Mouse (Mus musculus) heart, postnatal 36 days (tissue): Measurements from ENCODE around the gene Insc. TPM values are rescaled to one million over a fixed set of nuclear protein-coding genes. Genes with fewer than 3 reads are reported as not detected.

Source experiments
- DNase-seq, 2 experiments: peaks; one replicate each; pipeline ENCODE4 v3.0.0; 2021 to 2022
- intact Hi-C: fragments of 180-260 bp; cut with DNase I; formaldehyde crosslinking; loops from one replicate; pipeline ENCODE4 v1.15.1; 2025
- total RNA-seq, 2 experiments: library from RNA; stranded (reverse); gene quantifications; 2 replicates each; pipeline ENCODE4 v1.2.3; 2021

Gene Insc
- total RNA-seq, 2 experiments from 2014 or later, result 0.53 to 0.54 TPM

DNA sequence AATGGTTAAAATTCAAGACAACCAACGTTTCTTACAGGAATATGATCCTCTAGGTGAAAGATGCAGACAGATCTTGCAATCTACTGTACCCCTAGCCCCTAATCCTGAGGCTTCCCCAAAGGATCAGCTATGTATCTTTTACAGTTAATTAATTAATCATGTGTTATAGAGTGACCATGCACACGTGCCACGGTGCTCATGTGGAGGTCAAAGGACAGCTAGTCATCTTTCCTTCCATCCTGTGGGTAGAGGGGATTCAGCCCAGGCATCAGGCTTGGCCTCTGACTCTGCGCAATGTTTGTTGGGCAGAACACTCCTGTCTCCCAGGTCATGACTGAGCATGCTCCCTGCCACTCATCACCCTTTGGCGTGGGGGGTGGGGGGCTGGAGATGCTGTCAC, 74.4 kb downstream of the Insc start:
- intact Hi-C loops, result loop anchor here (1.0 to 2.0 kb wide), 2 partner anchors 87 to 319 kb away; no protein-coding TSS in a partner anchor
- DNase-seq, result no peak

DNA sequence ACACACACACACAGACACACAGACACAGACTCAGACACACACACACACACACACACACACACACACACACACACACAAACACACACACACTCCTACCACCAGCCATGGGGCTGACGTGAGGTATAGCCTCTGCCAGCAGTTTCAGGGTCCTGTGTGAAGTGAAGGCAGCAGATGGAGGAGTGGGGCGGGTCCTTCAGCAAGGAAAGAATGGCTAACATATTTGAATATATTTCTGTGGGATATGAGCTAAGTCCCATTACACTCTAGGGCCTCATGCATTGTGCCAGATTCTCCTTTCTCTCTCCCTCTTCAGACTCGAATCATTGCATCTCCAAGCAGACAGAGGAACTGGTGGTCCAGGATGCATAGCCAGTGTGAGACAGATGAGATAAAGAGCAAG, 74.9 kb downstream of the Insc start:
- no peak for DNase-seq
- intact Hi-C loops, result no loop called here

DNA sequence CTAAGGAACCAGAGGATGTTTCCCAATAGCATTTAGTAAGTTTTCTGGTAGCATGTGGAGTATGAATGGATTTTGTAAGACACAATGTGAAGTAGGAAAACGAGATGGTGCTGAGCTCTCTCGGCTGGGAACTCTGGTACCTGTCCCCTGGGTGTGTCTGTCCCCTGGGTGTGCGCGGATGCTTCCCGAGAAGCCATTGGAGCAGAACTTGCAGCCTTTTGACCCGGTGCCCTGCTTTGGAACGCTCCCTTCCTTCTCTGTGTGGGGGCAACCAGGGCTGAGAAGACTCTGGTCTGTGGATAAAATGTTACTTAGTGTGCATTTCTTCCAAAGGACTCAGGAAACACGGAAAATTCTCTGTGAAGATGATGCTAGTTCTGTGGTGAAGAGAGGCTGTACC, 75.3 kb downstream of the Insc start:
- intact Hi-C loops, result no loop called here
- DNase-seq, result no peak

DNA sequence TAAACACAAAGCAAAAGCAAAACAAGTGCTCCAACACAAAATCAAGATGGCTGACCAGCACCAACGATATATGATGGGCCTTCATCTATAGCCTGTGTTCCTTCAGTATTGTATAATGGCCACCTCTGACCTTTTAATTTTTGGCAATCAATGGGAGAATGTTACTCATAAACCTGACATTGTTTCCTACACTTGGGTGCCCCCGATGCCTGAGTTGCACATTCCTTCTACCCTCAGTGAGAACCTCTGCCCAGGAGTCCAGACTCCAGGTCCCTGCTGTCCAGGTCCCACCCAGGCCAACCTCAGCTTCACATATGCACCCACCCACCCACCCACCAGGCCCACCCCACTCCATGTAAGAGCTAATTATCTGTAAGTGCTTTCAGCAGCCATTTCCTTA, 79.2 kb downstream of the Insc start:
- DNase-seq, result no peak
- intact Hi-C loops, result no loop called here

DNA sequence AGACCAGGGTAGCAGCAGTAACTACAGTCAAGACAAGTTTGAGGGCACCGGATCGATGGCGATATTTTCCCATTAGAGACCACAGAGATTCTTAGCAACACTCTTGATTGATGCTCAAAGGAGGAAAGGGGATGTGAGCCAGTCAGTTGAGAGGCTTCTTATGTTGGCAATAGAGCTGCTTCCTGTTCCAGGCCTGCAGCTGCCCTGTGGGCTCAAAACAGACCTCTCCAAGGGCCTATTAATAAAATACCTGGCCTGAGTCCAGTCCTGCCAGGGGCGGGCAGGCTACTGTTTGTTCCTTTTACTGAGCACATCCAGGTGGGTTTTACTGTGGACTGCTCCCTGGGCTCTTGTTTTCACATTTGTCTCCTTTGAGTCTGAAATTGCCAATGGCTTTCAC, 83.9 kb downstream of the Insc start:
- intact Hi-C loops, result no loop called here
- DNase-seq, result no peak

DNA sequence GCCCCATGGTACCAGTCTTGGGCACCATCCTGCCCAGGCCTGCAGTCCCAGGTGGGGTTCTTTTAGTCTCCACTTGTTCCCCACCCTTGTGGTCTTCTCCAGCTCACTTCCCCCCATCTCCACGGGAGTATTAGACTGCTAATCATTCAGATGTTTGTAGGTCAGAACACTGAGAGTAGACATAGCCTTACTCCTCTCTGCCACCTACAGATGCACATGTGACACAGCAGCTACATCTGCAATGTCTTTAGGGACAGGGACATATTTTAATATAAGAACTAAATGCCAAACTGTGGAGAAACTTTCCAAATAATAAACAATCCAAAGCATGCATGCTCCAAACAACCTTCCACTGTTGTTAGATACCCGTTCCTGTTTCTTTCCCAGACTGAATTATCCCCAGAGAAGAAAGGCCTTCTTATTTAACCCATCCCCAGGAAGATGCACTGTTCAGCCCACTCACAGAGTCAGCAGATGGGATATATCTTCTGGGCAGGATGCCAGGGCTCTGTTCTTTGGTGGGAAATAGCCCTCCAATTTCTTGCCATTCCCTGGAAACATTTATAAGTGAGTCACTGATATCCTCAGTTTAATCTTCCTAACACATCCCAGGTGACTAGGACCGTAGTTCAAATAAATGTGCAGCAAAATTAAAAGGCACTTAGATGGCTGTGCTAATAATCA, 88.9 kb downstream of the Insc start:
- DNase-seq, result no peak
- intact Hi-C loops, result no loop called here

DNA sequence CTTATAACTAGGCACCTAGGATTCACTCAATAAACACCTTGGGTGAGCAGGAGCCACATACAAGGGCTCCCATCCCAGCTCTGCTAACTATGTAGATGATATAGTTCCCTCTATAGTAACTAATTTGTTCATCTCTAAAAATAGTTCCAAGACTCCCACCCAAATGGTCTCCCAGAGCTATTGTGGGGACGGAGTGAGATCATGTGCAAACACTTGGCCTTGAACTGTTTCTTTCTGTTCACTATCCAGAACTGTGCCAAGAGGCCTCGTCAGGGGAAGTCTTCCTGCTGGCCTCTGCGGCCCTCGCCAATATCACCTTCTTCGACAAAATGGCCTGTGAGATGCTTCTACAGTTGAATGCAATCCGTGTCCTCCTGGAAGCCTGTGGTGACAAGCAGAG, 91.0 kb downstream of the Insc start:
- intact Hi-C loops, result no loop called here
- no peak for DNase-seq

DNA sequence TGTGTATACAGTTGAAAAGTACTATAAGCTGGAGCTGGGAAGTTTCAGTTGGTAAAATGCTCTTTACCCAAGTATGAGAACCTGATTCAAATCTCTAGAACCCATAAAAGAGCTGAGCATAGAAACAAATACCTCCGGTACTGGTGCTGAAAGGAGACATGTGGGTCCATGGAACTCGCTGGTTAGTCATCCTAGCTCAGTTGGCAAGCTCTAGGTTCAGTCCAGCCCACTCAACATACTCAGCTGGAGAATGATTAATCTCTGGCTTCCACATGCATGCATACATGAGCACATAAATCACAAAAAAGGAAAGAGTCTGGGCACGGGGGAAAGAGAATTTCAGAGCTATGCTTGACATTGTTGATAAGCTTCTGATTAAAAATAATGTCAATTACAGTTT, 93.8 kb downstream of the Insc start:
- DNase-seq, result no peak
- intact Hi-C loops, result no loop called here

DNA sequence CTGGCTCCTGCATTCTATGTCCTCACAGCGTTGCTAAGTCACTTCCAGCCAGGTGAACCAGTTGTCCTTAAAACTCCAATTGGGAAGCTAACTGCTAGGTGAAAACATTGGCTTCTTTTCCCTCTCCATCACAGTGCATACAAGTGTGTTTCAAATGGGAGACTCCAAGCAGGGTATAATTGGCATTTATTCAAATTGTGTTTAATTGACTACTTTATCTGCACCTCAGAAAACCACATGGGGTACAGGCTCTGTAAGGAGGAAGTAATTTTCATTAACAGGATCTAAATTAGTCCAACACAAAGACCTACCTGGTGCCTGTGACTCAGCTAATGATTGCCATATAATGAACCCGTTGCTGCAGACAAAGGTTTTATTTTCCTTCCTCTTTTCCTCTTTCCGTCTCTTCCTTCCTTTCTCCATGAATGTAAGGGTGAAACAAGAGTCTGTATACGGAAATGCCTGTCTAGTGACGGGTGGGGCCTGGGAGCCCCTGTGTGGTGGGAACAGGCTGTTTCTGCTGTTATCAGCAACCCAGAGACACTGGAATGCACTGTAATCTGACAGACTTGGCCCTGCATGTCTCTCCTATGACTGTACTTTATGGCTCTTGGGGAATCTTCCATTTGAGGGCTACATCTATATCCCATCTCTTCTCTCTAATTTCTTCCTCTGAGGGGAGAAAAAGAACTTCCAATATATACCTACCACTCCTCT, 96.7 kb downstream of the Insc start:
- intact Hi-C loops, result no loop called here
- DNase-seq, result no peak

DNA sequence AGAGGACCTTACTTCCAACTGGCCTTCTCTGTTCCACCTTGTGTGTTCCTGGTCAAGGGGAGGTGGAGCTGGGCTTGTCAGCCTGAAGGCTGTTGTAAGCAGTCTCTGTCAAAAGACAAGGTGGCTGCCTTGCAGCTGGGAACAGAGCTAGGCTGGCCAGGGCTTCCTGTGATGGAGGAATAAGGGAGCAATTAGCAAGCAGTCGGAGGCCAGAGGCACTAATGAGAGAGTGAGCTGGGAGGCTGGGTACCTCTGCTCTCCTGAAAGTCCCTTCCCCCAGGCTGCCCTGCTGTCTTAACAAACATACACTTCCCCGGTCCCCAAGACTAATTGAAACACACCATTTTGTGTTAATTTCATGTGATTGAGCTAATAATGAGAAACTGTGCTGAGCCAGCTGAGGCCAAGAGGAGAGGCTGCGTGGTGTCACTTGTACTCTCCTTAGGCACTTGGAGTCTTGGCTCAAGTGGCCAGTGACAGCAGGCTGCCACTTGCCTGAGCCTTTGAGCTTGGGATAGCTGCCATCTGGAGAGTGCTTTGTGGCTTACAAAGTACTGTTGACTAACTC, 99.2 kb downstream of the Insc start:
- intact Hi-C loops, result no loop called here
- no peak for DNase-seq

DNA sequence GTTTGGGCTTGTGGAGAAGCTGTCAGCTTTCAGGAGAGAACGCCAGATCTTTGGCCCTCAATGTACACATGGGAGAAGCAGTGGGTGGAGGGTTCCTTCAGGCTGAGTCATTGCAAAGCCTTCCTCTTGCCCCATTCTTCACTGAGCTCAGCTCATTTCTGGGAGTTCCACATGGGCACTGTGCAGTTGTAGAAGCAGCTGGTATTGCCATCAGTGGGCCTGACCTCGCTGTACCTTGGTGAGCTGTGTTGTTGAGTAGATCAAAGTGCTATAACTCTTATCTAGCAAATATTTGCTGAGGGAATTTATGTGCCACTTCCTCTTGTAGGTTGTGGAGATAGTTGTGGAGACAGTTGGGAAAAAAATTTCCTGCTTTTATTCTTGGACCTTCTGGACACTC, 103.7 kb downstream of the Insc start:
- intact Hi-C loops, result no loop called here
- no peak for DNase-seq

DNA sequence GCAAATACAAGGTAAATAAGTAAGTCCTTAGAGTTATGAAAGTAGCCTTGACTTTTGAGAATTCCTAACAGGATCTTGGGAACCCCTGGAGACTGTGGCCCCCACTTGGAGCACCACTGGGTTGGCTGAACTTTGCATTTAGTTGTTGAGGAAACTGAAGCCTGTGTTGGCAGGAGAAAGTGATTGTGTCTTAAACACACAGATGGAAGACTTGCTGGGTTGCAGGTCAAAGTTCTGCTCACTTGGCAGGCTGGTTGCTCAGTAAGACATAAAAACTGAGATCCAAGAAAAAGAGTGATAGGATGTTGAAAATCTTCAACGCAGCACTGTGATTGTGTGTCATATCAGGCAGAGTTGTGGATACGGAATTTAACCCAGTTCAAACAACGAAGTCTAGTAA, 108.9 kb downstream of the Insc start:
- intact Hi-C loops, result no loop called here
- DNase-seq, result no peak

DNA sequence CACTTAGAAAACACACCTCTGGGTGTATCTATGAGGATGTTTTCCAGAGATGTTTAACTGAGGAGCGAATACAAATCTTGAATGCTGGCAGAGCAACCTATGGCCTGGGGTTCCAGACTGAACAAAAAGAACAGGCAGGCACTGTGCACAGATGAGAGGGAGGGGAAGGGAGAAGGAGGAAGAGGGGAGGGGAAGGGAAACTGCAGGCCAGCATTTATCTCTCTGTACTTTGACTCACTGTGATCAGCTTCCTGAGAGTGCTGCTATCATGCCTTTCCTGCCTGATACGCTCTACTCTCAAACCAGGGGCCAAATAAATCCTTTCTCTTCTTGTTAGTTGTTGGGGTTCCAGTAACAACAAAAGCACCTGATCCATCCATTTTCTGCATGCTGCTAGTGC, 110.7 kb downstream of the Insc start:
- DNase-seq, result no peak
- intact Hi-C loops, result no loop called here

DNA sequence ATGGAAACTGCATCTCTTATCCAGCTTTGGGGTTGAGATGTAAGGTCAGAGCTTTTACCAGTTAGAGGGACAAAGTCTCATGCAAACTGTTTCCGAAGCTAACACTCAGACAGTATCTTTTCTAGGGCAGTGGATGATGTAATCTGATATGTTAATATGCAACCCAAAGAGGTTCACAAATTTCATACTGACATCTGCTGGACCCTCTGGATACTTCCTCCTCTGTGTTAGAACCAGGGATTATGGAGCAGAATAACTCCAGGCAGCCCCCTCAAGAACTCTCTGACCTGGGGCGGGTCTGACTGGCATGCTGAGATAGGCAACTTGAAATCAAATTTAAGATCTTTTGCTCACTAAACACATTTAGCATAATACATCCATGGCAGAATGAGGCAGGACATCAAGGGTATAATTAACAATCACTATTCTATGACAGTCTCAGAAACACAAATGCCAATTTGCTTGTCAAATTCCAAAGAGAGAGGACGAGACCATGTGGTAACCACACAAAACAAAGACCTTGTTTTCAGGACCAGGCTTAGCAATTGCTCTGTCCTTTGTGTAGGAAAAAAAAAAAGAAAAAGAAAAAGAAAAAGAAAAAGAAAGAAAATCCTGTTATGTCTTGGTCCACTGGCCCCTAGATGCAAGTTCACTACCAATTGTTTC, 117.5 kb downstream of the Insc start:
- DNase-seq, result no peak
- intact Hi-C loops, result no loop called here

DNA sequence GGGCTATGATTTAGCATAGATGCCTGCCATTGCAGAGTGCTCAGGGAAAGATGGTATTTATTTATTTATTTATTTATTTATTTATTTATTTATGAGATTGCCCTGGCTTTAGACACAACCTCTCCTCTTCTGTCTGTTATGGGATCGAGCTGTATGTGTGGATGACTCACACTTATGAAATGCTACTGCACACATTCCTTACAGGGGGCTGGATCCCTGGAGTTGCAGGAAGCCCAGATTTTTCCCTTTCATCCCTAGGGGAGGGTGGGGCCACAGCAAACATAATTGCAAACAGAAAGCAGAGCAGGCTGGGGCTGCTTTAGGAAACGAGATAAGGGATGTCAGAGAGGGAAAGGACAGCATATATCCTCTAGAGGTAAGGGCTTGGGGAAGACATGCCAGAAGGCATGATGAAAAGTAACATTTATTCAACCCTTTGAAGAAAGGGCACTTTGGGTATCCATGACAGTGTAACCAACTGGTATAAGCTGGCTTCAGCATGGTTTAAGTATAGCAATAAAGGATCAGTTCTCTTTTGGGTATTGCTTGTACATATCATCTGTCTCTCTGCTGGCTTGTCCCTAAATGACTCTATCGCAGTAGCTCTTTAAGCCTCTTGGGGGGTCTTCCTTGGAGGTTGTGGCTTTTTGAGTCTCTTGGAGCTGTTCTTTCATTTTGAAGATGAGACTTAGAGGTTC, 130.0 kb downstream of the Insc start:
- no peak for DNase-seq
- intact Hi-C loops, result no loop called here

DNA sequence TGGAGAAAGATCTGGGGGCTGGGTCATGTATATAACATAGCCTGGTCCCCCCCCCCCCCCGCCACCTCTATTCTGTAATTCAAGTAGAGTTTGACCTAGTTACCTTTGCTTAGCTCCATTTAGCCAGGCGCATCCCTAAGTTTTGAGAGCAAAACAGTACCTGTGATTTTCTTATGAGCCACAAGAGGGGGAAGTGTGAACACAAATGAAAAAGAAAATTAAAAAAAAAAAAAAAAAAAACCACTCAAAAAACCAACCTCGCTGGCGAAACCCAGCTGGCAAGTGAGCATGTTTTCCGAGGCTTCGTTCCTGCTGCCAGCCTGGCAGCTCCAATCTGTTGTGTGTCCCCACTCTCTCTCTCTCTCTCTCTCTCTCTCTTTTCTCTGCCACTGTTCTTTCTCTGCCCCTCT, 130.5 kb downstream of the Insc start:
- no peak for DNase-seq
- intact Hi-C loops, result no loop called here

DNA sequence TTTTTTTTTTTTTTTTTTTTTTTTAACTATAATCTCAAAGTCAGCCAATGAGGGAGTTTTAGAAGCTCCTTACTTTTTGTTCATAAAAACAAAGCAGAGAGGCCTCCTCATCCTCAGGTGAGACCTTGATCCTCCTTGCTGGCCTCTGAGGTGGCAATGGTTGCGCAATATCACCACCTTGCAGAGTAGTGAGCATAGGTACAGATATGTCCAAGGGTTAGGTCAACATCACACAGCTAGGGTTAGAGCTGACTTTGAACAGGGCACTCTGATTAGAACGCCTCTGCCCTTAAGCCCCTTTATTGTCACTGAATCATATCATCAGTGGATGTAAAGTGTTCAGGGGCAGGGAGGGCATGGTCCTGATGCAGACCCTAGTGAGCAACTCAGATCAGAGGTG, 131.1 kb downstream of the Insc start:
- intact Hi-C loops, result no loop called here

DNA sequence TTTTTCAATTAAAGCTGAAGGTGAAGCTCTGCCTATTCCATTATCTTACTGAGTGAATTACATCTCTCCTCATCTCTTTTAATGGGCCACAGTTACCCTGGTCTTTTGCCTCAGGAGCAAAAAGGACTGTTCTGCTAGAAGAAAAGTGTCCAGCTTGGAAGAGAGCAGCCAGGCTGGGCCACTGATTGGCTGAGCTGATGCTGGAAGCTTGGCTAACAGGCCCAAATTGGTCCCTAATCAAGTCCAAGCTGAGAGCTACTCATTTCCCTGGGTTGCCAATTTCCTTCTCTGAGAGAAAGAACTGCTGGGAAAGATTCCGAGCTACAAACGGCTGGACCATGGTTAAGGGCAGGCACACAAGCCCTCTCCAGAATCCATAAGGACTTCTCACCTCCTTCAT, 140.1 kb downstream of the Insc start:
- no peak for DNase-seq
- intact Hi-C loops, result no loop called here

More for the DNA sequence above, 131.1 kb downstream of the Insc start:
- DNase-seq, result no peak

DNA sequence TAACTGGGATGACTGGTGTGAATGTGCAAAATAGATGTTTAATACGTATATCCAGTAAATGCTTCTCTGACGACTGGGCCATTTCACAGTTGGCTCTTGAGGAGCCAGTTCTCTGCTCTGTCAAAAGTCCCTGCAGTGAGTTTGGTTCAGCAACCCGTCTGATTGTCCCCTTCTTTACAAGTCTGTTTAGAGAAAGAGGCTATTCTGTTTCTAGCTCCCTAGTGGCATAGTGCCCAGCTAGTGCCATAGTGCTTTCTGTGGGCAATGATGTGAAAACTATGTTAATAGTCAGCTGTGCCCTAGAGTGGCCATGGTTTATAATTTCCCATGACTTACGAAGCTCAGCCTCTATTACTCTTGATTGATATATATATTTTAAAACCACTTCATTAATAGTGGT, 143.4 kb downstream of the Insc start:
- DNase-seq, result no peak
- intact Hi-C loops, result no loop called here

DNA sequence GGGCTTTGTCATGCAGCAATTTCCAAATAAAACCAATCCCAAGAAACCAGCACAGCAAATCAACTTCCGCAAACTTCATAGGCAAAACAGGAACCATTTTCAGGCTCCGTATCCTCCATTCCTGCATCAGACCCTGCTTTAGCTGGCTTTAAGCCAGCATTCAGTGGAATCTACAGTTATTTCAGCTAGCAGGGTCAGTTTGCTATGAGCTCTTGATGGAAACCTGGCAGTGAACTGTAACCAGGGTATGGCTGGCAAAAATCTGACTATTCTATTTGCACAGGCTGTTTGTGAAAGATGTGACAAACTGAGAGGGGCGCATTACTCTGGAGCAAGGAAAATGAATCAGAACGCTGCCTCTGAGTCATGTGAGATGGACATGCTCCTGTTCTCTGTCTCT, 146.7 kb downstream of the Insc start:
- intact Hi-C loops, result no loop called here
- DNase-seq, result no peak

DNA sequence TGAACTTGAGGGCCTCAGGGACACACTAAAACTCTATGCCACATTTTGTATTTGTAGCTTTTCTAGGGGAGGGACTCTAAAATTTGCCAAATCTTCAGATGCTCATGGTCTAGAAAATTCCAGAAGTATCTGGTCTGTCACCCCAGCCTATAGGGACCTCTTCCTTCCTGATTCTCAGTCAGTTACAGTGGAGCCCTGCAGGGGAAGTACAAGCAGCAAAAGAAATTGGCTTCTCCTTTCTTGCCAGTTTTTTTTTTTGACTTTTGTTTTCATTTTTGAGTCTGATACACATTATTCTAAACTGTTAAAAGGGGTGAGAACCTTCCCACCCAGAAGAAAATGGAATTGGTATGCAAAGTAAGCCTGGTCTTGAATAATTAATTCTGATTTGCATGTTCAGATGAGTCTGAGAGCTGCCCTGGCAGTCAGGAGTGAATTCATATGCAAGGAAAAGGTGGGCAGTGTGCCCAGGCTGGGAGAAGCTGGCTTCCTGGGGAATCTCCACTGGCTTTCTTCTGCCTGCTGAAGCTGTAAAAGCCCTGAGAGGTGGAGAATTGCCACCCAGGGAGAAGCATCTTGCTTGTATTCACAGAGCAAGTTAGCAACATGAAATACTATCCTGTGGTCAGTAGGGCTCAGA, 149.2 kb downstream of the Insc start:
- DNase-seq, result no peak
- intact Hi-C loops, result no loop called here
